ENCODE assay signal across 8 mouse cellular contexts in the genomic region with DNA sequence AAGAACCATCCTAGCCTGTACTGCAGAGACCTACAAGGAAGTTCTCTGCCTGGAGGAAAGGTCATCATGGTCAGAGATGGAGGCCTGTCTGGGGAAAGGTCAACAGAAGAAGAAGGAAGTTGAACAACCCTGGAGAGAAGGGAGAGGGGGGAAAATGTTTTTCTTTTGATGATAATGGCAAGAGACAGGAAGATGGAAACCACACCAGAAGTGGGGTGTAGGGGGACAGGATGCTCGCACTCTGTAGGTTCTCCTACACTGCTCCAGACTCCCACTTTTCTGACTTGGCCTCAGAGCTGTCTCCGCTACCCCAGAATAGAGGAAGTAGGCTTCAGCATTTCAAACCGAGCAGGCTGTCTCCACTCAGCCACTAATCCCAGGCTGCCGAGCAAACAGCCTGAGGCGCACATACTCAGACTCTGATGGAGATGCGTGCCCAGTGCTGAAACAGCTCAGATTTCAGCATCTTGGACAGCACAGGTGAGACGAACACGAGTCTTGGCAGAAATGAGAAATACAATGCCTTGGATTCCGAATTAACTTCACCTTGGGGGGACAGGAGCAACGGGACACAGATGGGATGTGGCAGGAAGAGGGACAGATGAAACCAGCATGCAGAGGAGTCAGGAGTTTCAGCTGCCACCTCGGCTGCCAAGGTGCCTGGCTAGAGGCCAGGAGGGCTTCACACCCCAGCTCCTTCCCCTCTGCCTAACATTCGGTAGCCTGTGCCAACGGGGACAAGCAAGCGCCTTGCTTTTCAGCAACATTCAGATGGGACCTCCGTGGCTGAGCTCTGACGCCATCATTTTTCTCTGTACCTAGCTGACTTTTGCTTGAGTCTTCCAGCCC. TPM values are rescaled to one million over a fixed set of nuclear protein-coding genes. Genes with fewer than 3 reads are reported as not detected.
DNase-seq lines count a peak whose midpoint lies in the region; ATAC-seq and TF ChIP-seq lines count a peak whose summit lies in the region.

No protein-coding gene starts in this region.

- peaks cover 36% of the 10 kb centered on the region for H3K36me3 ChIP-seq in heart, embryonic 12.5 days
- peaks cover 12% of the 10 kb centered on the region for H3K36me3 ChIP-seq in kidney, embryonic 16.5 days (ENCODE audit: insufficient read depth, low read length)
- H3K36me3 ChIP-seq in stomach, postnatal 0 days (ENCODE audit: control insufficient read depth, insufficient read depth, low read length): peaks cover 6% of the 10 kb centered on the region; the same call in 1 of the 2 replicates

- H3K27ac ChIP-seq in heart, embryonic 12.5 days (ENCODE audit: poor library complexity, severe bottlenecking): peak overlapping the region; percentile 73
- H3K27ac ChIP-seq in kidney, embryonic 16.5 days (ENCODE audit: low read length): peak overlapping the region; percentile 84
- H3K27ac ChIP-seq in stomach, postnatal 0 days (replicated peaks): peak overlapping the region; percentile 84

- peak overlapping the region; percentile 23 for H3K4me3 ChIP-seq in heart, embryonic 12.5 days
- H3K4me3 ChIP-seq in kidney, embryonic 16.5 days (ENCODE audit: low read length): peak overlapping the region; percentile 18; the same call in 1 of the 2 replicates
- peak overlapping the region; percentile 8; the same call in 1 of the 2 replicates for H3K4me3 ChIP-seq in stomach, postnatal 0 days (ENCODE audit: low read depth, low read length)

- 18% methylated on average over 16 of the region's 16 CpGs for WGBS in heart, embryonic 12.5 days
- WGBS in kidney, embryonic 16.5 days: 20% methylated on average over 16 of the region's 16 CpGs
- WGBS in stomach, postnatal 0 days: 19% methylated on average over 16 of the region's 16 CpGs

- peak; percentile 44 for ATAC-seq in heart, embryonic 12.5 days (ENCODE audit: insufficient number of reproducible peaks, low FRiP score)
- peak; percentile 32; the same call in 1 of the 2 replicates for ATAC-seq in kidney, embryonic 16.5 days (ENCODE audit: low FRiP score, low TSS enrichment)
- ATAC-seq in megakaryocyte progenitor cell, adult 5-6 weeks (replicated peaks; ENCODE audit: poor library complexity): peak; percentile 79
- ATAC-seq in stomach, postnatal 0 days (ENCODE audit: low FRiP score, low TSS enrichment): peak; percentile 71

- peak; percentile 54 for DNase-seq in right cerebral cortex, adult 18-20 months
- no peak for DNase-seq in right cerebral cortex, postnatal 36 days (ENCODE audit: low spot score in 2 of 2)
- peak; percentile 83 for DNase-seq in cerebellum, adult 9-11 months
- peak; percentile 59 for DNase-seq in stomach, postnatal 0 days (ENCODE audit: low spot score)
- DNase-seq in embryo, embryonic 11 days: no peak

- H3K9me3 ChIP-seq in heart, embryonic 12.5 days (replicated peaks): no peaks in the 10 kb centered on the region
- H3K9me3 ChIP-seq in kidney, embryonic 16.5 days (ENCODE audit: low read length): no peaks in the 10 kb centered on the region
- no peaks in the 10 kb centered on the region for H3K9me3 ChIP-seq in stomach, postnatal 0 days (ENCODE audit: control insufficient read depth, low read length)

- peaks cover 57% of the 10 kb centered on the region for H3K4me1 ChIP-seq in heart, embryonic 12.5 days (replicated peaks)
- peaks cover 34% of the 10 kb centered on the region for H3K4me1 ChIP-seq in kidney, embryonic 16.5 days (ENCODE audit: insufficient read depth, low read length)
- H3K4me1 ChIP-seq in stomach, postnatal 0 days (replicated peaks; ENCODE audit: control insufficient read depth, insufficient read depth): peaks cover 9% of the 10 kb centered on the region

- peak overlapping the region; percentile 10; the same call in 1 of the 2 replicates for H3K9ac ChIP-seq in heart, embryonic 12.5 days
- H3K9ac ChIP-seq in kidney, embryonic 16.5 days (replicated peaks; ENCODE audit: low read length): peak overlapping the region; percentile 45
- peak overlapping the region; percentile 31 for H3K9ac ChIP-seq in stomach, postnatal 0 days (ENCODE audit: low read length)

- H3K27me3 ChIP-seq in heart, embryonic 12.5 days (replicated peaks): no peaks in the 10 kb centered on the region
- no peaks in the 10 kb centered on the region for H3K27me3 ChIP-seq in kidney, embryonic 16.5 days (ENCODE audit: insufficient read depth, low read length)
- no peaks in the 10 kb centered on the region for H3K27me3 ChIP-seq in stomach, postnatal 0 days (ENCODE audit: control insufficient read depth, insufficient read depth, low read length)

- TF ChIP-seq CTCF in stomach, postnatal 0 days (IDR thresholded peaks at IDR 0.05; ENCODE audit: low read depth): no peak

- H3K4me2 ChIP-seq in heart, embryonic 12.5 days: peak overlapping the region; percentile 62
- H3K4me2 ChIP-seq in kidney, embryonic 16.5 days (replicated peaks; ENCODE audit: low read depth, low read length): peak overlapping the region; percentile 47
- peak overlapping the region; percentile 42 for H3K4me2 ChIP-seq in stomach, postnatal 0 days (replicated peaks; ENCODE audit: low read depth)

- no peak for TF ChIP-seq EP300 in stomach, postnatal 0 days (optimal IDR thresholded peaks at IDR 0.05)

RNA-seq across cellular contexts. Expression of gene Elk3, which starts 49.6 kb away (rescaled TPM):
- 36.8 and 41.0 TPM in 2 replicates for polyA plus RNA-seq in heart, embryonic 12.5 days (2016; fragmentation: Nextera tagmentation; extraction: Ambion mirVana)
- 41.3 and 45.6 TPM in 2 replicates for polyA plus RNA-seq in kidney, embryonic 16.5 days (2015; fragmentation: Nextera tagmentation; extraction: Ambion mirVana)
- total RNA-seq in megakaryocyte progenitor cell, adult 5-6 weeks (2015): 27.0 and 28.4 TPM in 2 replicates
- 15.9 and 17.6 TPM in 2 replicates for total RNA-seq in megakaryocyte progenitor cell, adult 5-6 weeks (2017)
- polyA plus RNA-seq in stomach, postnatal 0 days (2015; fragmentation: Nextera tagmentation; extraction: Ambion mirVana): 11.3 and 12.5 TPM in 2 replicates

Comparison
In these comparisons a context has a peak if more than half of its experiments do, and no peak if none do; other contexts are left out.
1. DNase-seq: peak in right cerebral cortex, adult 18-20 months (single experiment), cerebellum, adult 9-11 months (single experiment) and stomach, postnatal 0 days (single experiment); none in right cerebral cortex, postnatal 36 days (0 of 2) and embryo, embryonic 11 days (single experiment).
2. Peak in every context shown above with its lines, with median percentiles within 50 percentile points of each other: ATAC-seq, H3K27ac ChIP-seq, H3K4me2 ChIP-seq, H3K4me3 ChIP-seq and H3K9ac ChIP-seq.